Mouse (Mus musculus): ENCODE results near the gene Apom. TPM values are rescaled to one million over a fixed set of nuclear protein-coding genes. Genes with fewer than 3 reads are reported as not detected.
"Not testable (repeated sequence)": the region's sequence is repeated elsewhere in the genome, so short reads cannot be mapped to it uniquely, and the experiment has no call there.

The Apom gene
- polyA plus RNA-seq, 1 experiment from 2014 or later = 0.75 TPM

GRCm38 (mm10) chr17:35125578-35125977, 6.3 kb downstream of the Apom start:
- WGBS = 42% methylated on average over 6 of the region's 6 CpGs
- Histone ChIP-seq H3K9me3 (ENCODE audit: control insufficient read depth, low read length) (no peaks in the 10 kb centered on the region), H3K9ac (replicated peaks; ENCODE audit: low read depth, low read length) (peak overlapping the region; percentile 78), H3K4me2 (ENCODE audit: low read depth, low read length) (peak overlapping the region; percentile 51), H3K4me1 (ENCODE audit: control insufficient read depth, insufficient read depth, low read length) (peaks cover 15% of the 10 kb centered on the region), H3K27me3 (ENCODE audit: control insufficient read depth, insufficient read depth, low read length) (no peaks in the 10 kb centered on the region), H3K36me3 (ENCODE audit: control insufficient read depth, insufficient read depth, low read length) (peaks cover 5% of the 10 kb centered on the region), H3K27ac (ENCODE audit: low read depth, low read length) (no peak overlapping the region), H3K4me3 (ENCODE audit: low read depth, low read length) (peak overlapping the region; percentile 63)
- ATAC-seq (ENCODE audit: low read depth) = no peak

- Histone ChIP-seq H3K4me2 (ENCODE audit: low read depth, low read length) (no peak overlapping the region), H3K4me3 (ENCODE audit: low read depth, low read length) (no peak overlapping the region), H3K36me3 (ENCODE audit: control insufficient read depth, insufficient read depth, low read length) (peaks cover 5% of the 10 kb centered on the region), H3K4me1 (ENCODE audit: control insufficient read depth, insufficient read depth, low read length) (peaks cover 20% of the 10 kb centered on the region), H3K9me3 (ENCODE audit: control insufficient read depth, low read length) (no peaks in the 10 kb centered on the region), H3K27ac (ENCODE audit: low read depth, low read length) (no peak overlapping the region), H3K9ac (replicated peaks; ENCODE audit: low read depth, low read length) (no peak overlapping the region), H3K27me3 (ENCODE audit: control insufficient read depth, insufficient read depth, low read length) (no peaks in the 10 kb centered on the region)
- WGBS = 91% methylated on average over 1 of the region's 1 CpGs
- ATAC-seq (ENCODE audit: low read depth) = no peak
These were observed 6.8 kb downstream of the Apom start for GRCm38 (mm10) chr17:35125081-35125480.

GRCm38 (mm10) chr17:35124261-35124896, 7.5 kb downstream of the Apom start:
- peaks cover 22% of the 10 kb centered on the region for H3K4me1 ChIP-seq (ENCODE audit: control insufficient read depth, insufficient read depth, low read length)
- not testable (repeated sequence) for H3K27me3 ChIP-seq (ENCODE audit: control insufficient read depth, insufficient read depth, low read length)
- 91% methylated on average over 12 of the region's 12 CpGs for WGBS

GRCm38 (mm10) chr17:35123287-35123686, 8.6 kb downstream of the Apom start:
- Histone ChIP-seq H3K4me1 (ENCODE audit: control insufficient read depth, insufficient read depth, low read length) (peaks cover 22% of the 10 kb centered on the region), H3K36me3 (ENCODE audit: control insufficient read depth, insufficient read depth, low read length) (peaks cover 10% of the 10 kb centered on the region)
- not testable (repeated sequence) for H3K4me3 ChIP-seq (ENCODE audit: low read depth, low read length); ATAC-seq (ENCODE audit: low read depth); H3K9me3 ChIP-seq (ENCODE audit: control insufficient read depth, low read length); H3K27ac ChIP-seq (ENCODE audit: low read depth, low read length); H3K27me3 ChIP-seq (ENCODE audit: control insufficient read depth, insufficient read depth, low read length); H3K4me2 ChIP-seq (ENCODE audit: low read depth, low read length); H3K9ac ChIP-seq (replicated peaks; ENCODE audit: low read depth, low read length)
- WGBS = 93% methylated on average over 9 of the region's 9 CpGs

More at GRCm38 (mm10) chr17:35124261-35124896, 7.5 kb downstream of the Apom start:
- ATAC-seq (ENCODE audit: low read depth); H3K9ac ChIP-seq (replicated peaks; ENCODE audit: low read depth, low read length); H3K36me3 ChIP-seq (ENCODE audit: control insufficient read depth, insufficient read depth, low read length); H3K27ac ChIP-seq (ENCODE audit: low read depth, low read length); H3K9me3 ChIP-seq (ENCODE audit: control insufficient read depth, low read length); H3K4me3 ChIP-seq (ENCODE audit: low read depth, low read length); H3K4me2 ChIP-seq (ENCODE audit: low read depth, low read length): not testable (repeated sequence)

- Histone ChIP-seq H3K9ac (replicated peaks; ENCODE audit: low read depth, low read length) (peak within 1 kb of the TSS; percentile 86), H3K4me1 (ENCODE audit: control insufficient read depth, insufficient read depth, low read length) (peaks cover 13% of the 10 kb centered on the region), H3K9me3 (ENCODE audit: control insufficient read depth, low read length) (no peaks in the 10 kb centered on the region), H3K27me3 (ENCODE audit: control insufficient read depth, insufficient read depth, low read length) (no peaks in the 10 kb centered on the region), H3K27ac (ENCODE audit: low read depth, low read length) (peak within 1 kb of the TSS; percentile 85), H3K4me3 (ENCODE audit: low read depth, low read length) (peak within 1 kb of the TSS; percentile 86), H3K4me2 (ENCODE audit: low read depth, low read length) (peak within 1 kb of the TSS; percentile 96), H3K36me3 (ENCODE audit: control insufficient read depth, insufficient read depth, low read length) (peaks cover 20% of the 10 kb centered on the region)
- WGBS = under 1% methylated on average over 19 of the region's 19 CpGs
- ATAC-seq (ENCODE audit: low read depth) = peak; percentile 50
These were observed 10.0 kb downstream of the Apom start, which contains the start of gene Csnk2b for GRCm38 (mm10) chr17:35121871-35122303. Gene Csnk2b (minus strand): TSS chr17:35122053.

GRCm38 (mm10) chr17:35121143-35121799, 10.6 kb downstream of the Apom start, which contains the start of gene Gpank1:
Gene Gpank1 (plus strand): TSS chr17:35121455.
- H3K36me3 ChIP-seq (ENCODE audit: control insufficient read depth, insufficient read depth, low read length) = peaks cover 22% of the 10 kb centered on the region
- H3K4me1 ChIP-seq (ENCODE audit: control insufficient read depth, insufficient read depth, low read length) = peaks cover 10% of the 10 kb centered on the region
- peak; percentile 92 for ATAC-seq (ENCODE audit: low read depth)
- peak within 1 kb of the TSS; percentile 86 for H3K9ac ChIP-seq (replicated peaks; ENCODE audit: low read depth, low read length)
- H3K4me3 ChIP-seq (ENCODE audit: low read depth, low read length) = peak within 1 kb of the TSS; percentile 86
- peak within 1 kb of the TSS; percentile 96 for H3K4me2 ChIP-seq (ENCODE audit: low read depth, low read length)
- H3K27me3 ChIP-seq (ENCODE audit: control insufficient read depth, insufficient read depth, low read length) = no peaks in the 10 kb centered on the region
- H3K27ac ChIP-seq (ENCODE audit: low read depth, low read length) = peak within 1 kb of the TSS; percentile 85
- H3K9me3 ChIP-seq (ENCODE audit: control insufficient read depth, low read length) = no peaks in the 10 kb centered on the region
- WGBS = under 1% methylated on average over 50 of the region's 50 CpGs

GRCm38 (mm10) chr17:35120745-35121142, 11.1 kb downstream of the Apom start:
- peaks cover 27% of the 10 kb centered on the region for H3K36me3 ChIP-seq (ENCODE audit: control insufficient read depth, insufficient read depth, low read length)
- H3K9me3 ChIP-seq (ENCODE audit: control insufficient read depth, low read length) = no peaks in the 10 kb centered on the region
- WGBS = under 1% methylated on average over 33 of the region's 33 CpGs

GRCm38 (mm10) chr17:35115046-35116019, 16.5 kb downstream of the Apom start, which contains the start of gene Ly6g5b:
Gene Ly6g5b (minus strand): TSS chr17:35115428.
- Histone ChIP-seq H3K4me3 (ENCODE audit: low read depth, low read length) (no peak within 1 kb of the TSS), H3K36me3 (ENCODE audit: control insufficient read depth, insufficient read depth, low read length) (peaks cover 34% of the 10 kb centered on the region), H3K9me3 (ENCODE audit: control insufficient read depth, low read length) (no peaks in the 10 kb centered on the region), H3K4me2 (ENCODE audit: low read depth, low read length) (no peak within 1 kb of the TSS), H3K9ac (replicated peaks; ENCODE audit: low read depth, low read length) (no peak within 1 kb of the TSS), H3K27me3 (ENCODE audit: control insufficient read depth, insufficient read depth, low read length) (no peaks in the 10 kb centered on the region), H3K27ac (ENCODE audit: low read depth, low read length) (no peak within 1 kb of the TSS), H3K4me1 (ENCODE audit: control insufficient read depth, insufficient read depth, low read length) (peaks cover 4% of the 10 kb centered on the region)
- whole genome bisulfite sequencing = 86% methylated on average over 8 of the region's 8 CpGs
- ATAC-seq (ENCODE audit: low read depth) = no peak

More at GRCm38 (mm10) chr17:35120745-35121142, 11.1 kb downstream of the Apom start:
- Histone ChIP-seq H3K4me3 (ENCODE audit: low read depth, low read length) (peak overlapping the region; percentile 86), H3K27ac (ENCODE audit: low read depth, low read length) (peak overlapping the region; percentile 23; the same call in 1 of the 2 replicates), H3K4me2 (ENCODE audit: low read depth, low read length) (peak overlapping the region; percentile 96), H3K9ac (replicated peaks; ENCODE audit: low read depth, low read length) (peak overlapping the region; percentile 86), H3K27me3 (ENCODE audit: control insufficient read depth, insufficient read depth, low read length) (no peaks in the 10 kb centered on the region), H3K4me1 (ENCODE audit: control insufficient read depth, insufficient read depth, low read length) (peaks cover 10% of the 10 kb centered on the region)
- ATAC-seq (ENCODE audit: low read depth) = no peak; the same call in none of the 2 replicates
